Mouse (Mus musculus): ENCODE measurements at regions not wholly inside any gene's neighbourhood (a gene's known extent, or its start where the extent isn't known, plus 50 kb on each side); places are given as distances from the start of the nearest gene placed in this dataset.
"Not testable (repeated sequence)": the region's sequence is repeated elsewhere in the genome, so short reads cannot be mapped to it uniquely, and the experiment has no call there.

DNA sequence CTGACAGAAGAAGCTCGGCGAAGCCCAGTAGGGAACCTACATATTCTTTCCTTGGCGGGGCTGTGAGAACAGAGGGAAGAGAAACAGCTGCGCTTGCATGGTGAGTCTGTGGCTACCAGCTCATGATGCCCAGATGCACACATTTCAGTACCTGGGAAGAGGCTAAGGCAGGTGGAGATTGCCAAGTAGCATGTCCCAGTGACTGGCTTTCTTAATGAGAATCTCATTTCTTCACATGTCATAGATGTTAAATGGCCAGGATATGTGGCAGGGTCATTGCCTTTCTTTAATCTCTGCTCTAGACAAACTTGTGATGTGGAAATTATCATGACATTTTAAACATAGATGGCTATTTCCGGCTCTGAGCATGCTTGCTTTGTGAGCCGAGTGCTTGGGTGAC lies 109.5 kb upstream of the Tns3 start:
- DNase-seq (ENCODE audit: low spot score) (no peak), ATAC-seq (ENCODE audit: insufficient read depth, low read depth) (no peak)
- H3K27ac ChIP-seq (ENCODE audit: low read depth) = no peak overlapping the region
- H3K27me3 ChIP-seq (ENCODE audit: control insufficient read depth, insufficient read depth, low read length) = no peaks in the 10 kb centered on the region
- H3K9me3 ChIP-seq (replicated peaks; ENCODE audit: control insufficient read depth, low read length) = no peaks in the 10 kb centered on the region
- peaks cover 9% of the 10 kb centered on the region for H3K4me1 ChIP-seq (ENCODE audit: control insufficient read depth, insufficient read depth)
- 67% methylated on average over 6 of the region's 6 CpGs for WGBS
- TF ChIP-seq EP300 (IDR thresholded peaks at IDR 0.05; ENCODE audit: low read depth) (no peak), CTCF (IDR thresholded peaks at IDR 0.05; ENCODE audit: low read depth) (no peak)
- H3K4me2 ChIP-seq (ENCODE audit: low read depth, low read length) = no peak overlapping the region
- H3K4me3 ChIP-seq (ENCODE audit: low read depth, low read length) = no peak overlapping the region
- H3K36me3 ChIP-seq (replicated peaks; ENCODE audit: control insufficient read depth, insufficient read depth, low read length) = no peaks in the 10 kb centered on the region
- no peak overlapping the region for H3K9ac ChIP-seq (replicated peaks; ENCODE audit: low read depth, low read length)

DNA sequence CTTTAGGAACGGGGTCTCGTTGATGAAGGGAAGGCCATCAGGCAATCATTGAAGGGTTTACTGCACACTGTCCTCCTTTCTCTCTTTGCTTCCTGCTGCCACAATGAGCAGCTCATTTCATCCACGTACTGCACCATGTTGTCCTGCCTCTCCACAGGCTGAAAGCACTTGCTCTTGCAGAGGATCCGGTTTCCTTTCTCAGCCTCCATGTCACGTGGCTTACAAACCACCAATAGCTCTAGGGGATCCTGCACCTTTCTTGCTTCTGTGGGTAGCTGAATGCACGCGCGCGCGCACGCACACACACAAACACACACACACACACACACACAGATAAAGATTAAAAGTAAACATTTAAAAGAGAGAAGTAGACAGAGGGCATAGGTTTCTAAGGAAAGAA lies 108.9 kb upstream of the Tns3 start:
- WGBS = 84% methylated on average over 11 of the region's 11 CpGs

DNA sequence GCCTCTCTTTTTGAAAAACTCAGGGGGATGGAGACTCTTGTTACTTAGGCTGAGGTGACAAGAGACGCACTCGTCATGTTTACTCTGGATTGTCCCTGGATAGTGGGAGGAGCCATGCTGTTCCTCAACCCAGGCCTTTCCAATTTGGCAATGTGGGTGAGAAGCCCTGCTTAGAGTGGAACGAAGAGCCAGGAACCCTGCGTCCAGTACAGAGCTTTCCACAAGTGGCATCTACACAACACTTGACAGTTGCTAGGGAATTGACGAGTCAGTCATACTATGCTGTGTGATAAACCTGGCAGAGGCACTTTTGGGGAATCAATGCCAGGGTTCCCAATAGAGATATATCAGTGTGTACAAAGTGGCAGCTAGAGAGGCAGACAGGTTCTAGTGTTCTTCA lies 108.2 kb upstream of the Tns3 start:
- peak; percentile 88 for ATAC-seq (ENCODE audit: insufficient read depth, low read depth)
- no peak overlapping the region for H3K4me2 ChIP-seq (ENCODE audit: low read depth, low read length)
- H3K4me3 ChIP-seq (ENCODE audit: low read depth, low read length) = no peak overlapping the region
- peak; percentile 37 for DNase-seq (ENCODE audit: low spot score)
- 35% methylated on average over 5 of the region's 5 CpGs for WGBS
- no peak overlapping the region for H3K9ac ChIP-seq (replicated peaks; ENCODE audit: low read depth, low read length)
- H3K9me3 ChIP-seq (replicated peaks; ENCODE audit: control insufficient read depth, low read length) = no peaks in the 10 kb centered on the region
- no peaks in the 10 kb centered on the region for H3K36me3 ChIP-seq (replicated peaks; ENCODE audit: control insufficient read depth, insufficient read depth, low read length)
- H3K27me3 ChIP-seq (ENCODE audit: control insufficient read depth, insufficient read depth, low read length) = no peaks in the 10 kb centered on the region
- 0 out of 2 replicates have a peak overlapping the region, but pooled peaks have one; percentile 3 for H3K27ac ChIP-seq (ENCODE audit: low read depth)
- TF ChIP-seq EP300 (IDR thresholded peaks at IDR 0.05; ENCODE audit: low read depth) (no peak), CTCF (IDR thresholded peaks at IDR 0.05; ENCODE audit: low read depth) (no peak)
- peaks cover 9% of the 10 kb centered on the region for H3K4me1 ChIP-seq (ENCODE audit: control insufficient read depth, insufficient read depth)

More for the DNA sequence above, 108.9 kb upstream of the Tns3 start:
- H3K9me3 ChIP-seq (replicated peaks; ENCODE audit: control insufficient read depth, low read length) = no peaks in the 10 kb centered on the region
- DNase-seq (ENCODE audit: low spot score) (no peak), ATAC-seq (ENCODE audit: insufficient read depth, low read depth) (no peak)
- no peaks in the 10 kb centered on the region for H3K36me3 ChIP-seq (replicated peaks; ENCODE audit: control insufficient read depth, insufficient read depth, low read length)
- H3K27me3 ChIP-seq (ENCODE audit: control insufficient read depth, insufficient read depth, low read length) = no peaks in the 10 kb centered on the region
- TF ChIP-seq CTCF (IDR thresholded peaks at IDR 0.05; ENCODE audit: low read depth) (no peak), EP300 (IDR thresholded peaks at IDR 0.05; ENCODE audit: low read depth) (no peak)
- H3K4me2 ChIP-seq (ENCODE audit: low read depth, low read length) = no peak overlapping the region
- no peak overlapping the region for H3K9ac ChIP-seq (replicated peaks; ENCODE audit: low read depth, low read length)
- peaks cover 9% of the 10 kb centered on the region for H3K4me1 ChIP-seq (ENCODE audit: control insufficient read depth, insufficient read depth)
- no peak overlapping the region for H3K4me3 ChIP-seq (ENCODE audit: low read depth, low read length)
- no peak overlapping the region for H3K27ac ChIP-seq (ENCODE audit: low read depth)

DNA sequence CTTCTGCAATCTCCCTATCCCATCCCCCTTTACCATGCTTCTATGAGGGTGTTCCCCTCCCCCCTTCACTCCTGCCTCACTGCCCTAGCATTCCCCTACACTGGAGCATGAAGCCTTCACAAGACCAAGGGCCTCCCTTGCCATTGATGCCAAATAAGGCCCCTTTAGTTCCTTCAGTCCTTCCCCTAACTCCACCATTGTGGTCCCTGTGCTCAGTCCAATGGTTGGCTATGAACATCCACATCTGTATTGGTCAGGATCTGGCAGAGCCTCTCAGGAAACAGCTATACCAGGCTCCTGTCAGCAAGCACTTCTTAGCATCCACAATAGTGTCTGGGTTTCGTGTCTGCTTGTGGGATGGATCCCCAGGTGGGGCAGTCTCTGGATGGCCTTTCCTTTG lies 104.4 kb upstream of the Tns3 start:
- H3K4me2 ChIP-seq (ENCODE audit: low read depth, low read length); H3K9ac ChIP-seq (replicated peaks; ENCODE audit: low read depth, low read length); H3K36me3 ChIP-seq (replicated peaks; ENCODE audit: control insufficient read depth, insufficient read depth, low read length); H3K4me1 ChIP-seq (ENCODE audit: control insufficient read depth, insufficient read depth); H3K9me3 ChIP-seq (replicated peaks; ENCODE audit: control insufficient read depth, low read length); ATAC-seq (ENCODE audit: insufficient read depth, low read depth); H3K27me3 ChIP-seq (ENCODE audit: control insufficient read depth, insufficient read depth, low read length); DNase-seq (ENCODE audit: low spot score); H3K4me3 ChIP-seq (ENCODE audit: low read depth, low read length); H3K27ac ChIP-seq (ENCODE audit: low read depth): not testable (repeated sequence)
- 65% methylated on average over 1 of the region's 1 CpGs for WGBS

DNA sequence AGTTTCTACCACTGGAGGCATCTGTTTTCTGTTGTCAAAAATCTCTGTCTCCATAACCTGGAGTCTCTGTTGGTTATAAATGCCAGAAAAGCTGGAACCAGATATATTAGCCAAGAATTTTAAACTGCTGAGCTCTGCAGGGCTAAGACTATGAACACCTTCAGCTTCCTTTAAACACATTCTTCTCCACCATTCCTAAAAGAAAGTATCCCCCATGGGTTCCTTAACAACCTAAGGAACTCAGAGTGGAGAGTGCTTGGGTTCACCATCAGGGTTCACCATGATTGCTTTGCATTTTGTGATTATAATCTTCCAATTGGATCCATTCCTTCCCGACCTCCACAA lies 101.2 kb upstream of the Tns3 start:
- no peak overlapping the region for H3K4me2 ChIP-seq (ENCODE audit: low read depth, low read length)
- no peaks in the 10 kb centered on the region for H3K36me3 ChIP-seq (replicated peaks; ENCODE audit: control insufficient read depth, insufficient read depth, low read length)
- ATAC-seq (ENCODE audit: insufficient read depth, low read depth) (no peak), DNase-seq (ENCODE audit: low spot score) (no peak)
- H3K9ac ChIP-seq (replicated peaks; ENCODE audit: low read depth, low read length) = no peak overlapping the region
- TF ChIP-seq EP300 (IDR thresholded peaks at IDR 0.05; ENCODE audit: low read depth) = no peak
- no peak for TF ChIP-seq CTCF (IDR thresholded peaks at IDR 0.05; ENCODE audit: low read depth)
- H3K27me3 ChIP-seq (ENCODE audit: control insufficient read depth, insufficient read depth, low read length) = no peaks in the 10 kb centered on the region
- no peaks in the 10 kb centered on the region for H3K4me1 ChIP-seq (ENCODE audit: control insufficient read depth, insufficient read depth)
- H3K4me3 ChIP-seq (ENCODE audit: low read depth, low read length) = no peak overlapping the region
- H3K27ac ChIP-seq (ENCODE audit: low read depth) = no peak overlapping the region
- no peaks in the 10 kb centered on the region for H3K9me3 ChIP-seq (replicated peaks; ENCODE audit: control insufficient read depth, low read length)
- WGBS = 83% methylated on average over 1 of the region's 1 CpGs

DNA sequence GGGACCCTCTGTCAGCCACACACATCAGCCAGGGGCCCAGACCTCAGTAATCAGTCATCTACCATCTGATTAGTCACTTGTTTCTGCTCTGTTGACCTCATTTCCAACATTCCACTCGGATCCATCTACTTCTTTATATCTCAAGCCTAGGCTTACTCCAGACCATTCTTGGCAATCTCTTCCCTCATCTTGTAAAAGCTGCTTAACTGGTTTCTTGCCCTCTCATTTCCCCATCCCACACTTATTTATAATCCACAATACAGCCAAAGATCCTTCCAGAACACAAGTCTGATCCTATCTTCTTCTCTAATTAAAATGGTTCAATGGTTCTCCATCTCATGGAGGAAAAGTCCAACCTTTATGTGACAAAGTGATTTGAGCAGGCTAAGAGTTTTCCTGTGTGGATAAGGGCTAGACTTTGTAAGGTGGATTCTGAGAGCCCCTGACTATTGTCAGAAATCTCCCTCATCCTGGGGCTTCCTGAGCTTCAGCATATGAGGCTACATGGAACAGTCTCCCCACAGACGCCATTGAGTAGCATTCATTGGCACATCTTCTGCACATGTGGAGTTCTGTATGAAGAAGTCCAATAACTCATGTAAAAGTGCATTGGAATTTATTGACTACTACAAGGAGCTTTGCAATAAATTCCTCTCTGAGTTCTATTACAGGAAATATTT lies 100.7 kb upstream of the Tns3 start:
- Histone ChIP-seq H3K27ac (ENCODE audit: low read depth) (no peak overlapping the region), H3K4me2 (ENCODE audit: low read depth, low read length) (no peak overlapping the region), H3K9ac (replicated peaks; ENCODE audit: low read depth, low read length) (no peak overlapping the region), H3K4me3 (ENCODE audit: low read depth, low read length) (no peak overlapping the region), H3K36me3 (replicated peaks; ENCODE audit: control insufficient read depth, insufficient read depth, low read length) (no peaks in the 10 kb centered on the region), H3K4me1 (ENCODE audit: control insufficient read depth, insufficient read depth) (no peaks in the 10 kb centered on the region), H3K9me3 (replicated peaks; ENCODE audit: control insufficient read depth, low read length) (no peaks in the 10 kb centered on the region), H3K27me3 (ENCODE audit: control insufficient read depth, insufficient read depth, low read length) (no peaks in the 10 kb centered on the region)
- TF ChIP-seq EP300 (IDR thresholded peaks at IDR 0.05; ENCODE audit: low read depth) (no peak), CTCF (IDR thresholded peaks at IDR 0.05; ENCODE audit: low read depth) (no peak)
- no peak for DNase-seq (ENCODE audit: low spot score)
- ATAC-seq (ENCODE audit: insufficient read depth, low read depth) = no peak
- 75% methylated on average over 2 of the region's 2 CpGs for WGBS
